Mouse (Mus musculus) intestine, embryonic 16.5 days (tissue): ENCODE results near the gene Rrp1b. TPM values are rescaled to one million over a fixed set of nuclear protein-coding genes. Genes with fewer than 3 reads are reported as not detected.
"Not testable (repeated sequence)": the region's sequence is repeated elsewhere in the genome, so short reads cannot be mapped to it uniquely, and the experiment has no call there.

Experiments
- ATAC-seq: fragments of 200-750 bp; cut with Nextera tagmentation; 2 replicates; pipeline ENCODE4 v1.8.0; 2017; ENCODE audit warnings: moderate TSS enrichment, moderate library complexity
- H3K27ac ChIP-seq: fragments of 300-500 bp; sonication (generic); 2 replicates; pipeline ENCODE4 v1.5.1; 2014; ENCODE audit warnings: mild to moderate bottlenecking, low read length
- H3K27me3 ChIP-seq: fragments of 300-500 bp; sonication (generic); replicated peaks from 2 replicates; pipeline ENCODE4 v1.6.1; 2014; ENCODE audit warnings: low read length, control low read depth, mixed read lengths; ENCODE audit not compliant: control insufficient read depth, insufficient read depth
- H3K36me3 ChIP-seq: fragments of 300-500 bp; sonication (generic); 2 replicates; pipeline ENCODE4 v1.6.1; 2014; ENCODE audit warnings: low read length, control low read depth; ENCODE audit not compliant: control insufficient read depth, insufficient read depth
- H3K4me1 ChIP-seq: fragments of 300-500 bp; sonication (generic); 2 replicates; pipeline ENCODE4 v1.6.1; 2014; ENCODE audit warnings: low read length, control low read depth, mixed read lengths; ENCODE audit not compliant: control insufficient read depth, insufficient read depth
- H3K4me2 ChIP-seq: fragments of 300-500 bp; sonication (generic); 2 replicates; pipeline ENCODE4 v1.6.1; 2014; ENCODE audit warnings: low read depth, low read length, control low read depth
- H3K4me3 ChIP-seq: fragments of 300-500 bp; sonication (generic); 2 replicates; pipeline ENCODE4 v1.5.1; 2014; ENCODE audit warnings: mild to moderate bottlenecking, low read length
- H3K9ac ChIP-seq: fragments of 300-500 bp; sonication (generic); 2 replicates; pipeline ENCODE4 v1.6.1; 2014; ENCODE audit warnings: low read depth, low read length
- H3K9me3 ChIP-seq: fragments of 300-500 bp; sonication (generic); 2 replicates; pipeline ENCODE4 v1.6.1; 2016; ENCODE audit warnings: low read length, control low read depth; ENCODE audit not compliant: control insufficient read depth
- WGBS: fragments of 180-500 bp; shearing (Covaris S2); extraction: QIAGEN DNeasy Blood & Tissue Kit; methylation state at CpG from one replicate; pipeline ENCODE4 v1.1.7; 2014; 5-methylcytosine and 5-hydroxymethylcytosine counted together
- polyA plus RNA-seq: library from polyadenylated mRNA; unstranded; fragments of >200 nt; fragmentation: Nextera tagmentation; extraction: Ambion mirVana; gene quantifications from 2 replicates; pipeline ENCODE4 v1.2.1, GENCODE M21; 2015

Rrp1b gene
- polyA plus RNA-seq, 1 experiment from 2014 or later: 49.5 TPM

DNA sequence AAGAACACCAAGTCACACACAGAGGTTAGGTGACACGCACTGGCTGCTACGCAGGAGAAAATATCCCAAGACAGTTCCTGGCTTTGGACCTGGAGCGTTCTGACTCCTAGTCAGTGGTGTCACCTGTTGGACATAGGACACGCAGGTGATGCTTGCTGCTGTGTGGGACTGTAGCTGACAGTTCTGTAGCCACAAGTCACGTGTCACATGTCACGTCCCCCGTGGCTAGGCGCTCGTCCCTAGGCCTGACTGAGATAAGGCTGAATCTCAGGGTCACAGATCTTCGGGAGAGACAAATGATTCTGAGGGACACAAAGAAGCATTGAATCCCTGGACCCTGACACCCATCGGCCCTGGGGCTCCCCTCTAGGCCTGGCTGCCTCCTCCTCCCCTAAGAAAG lies 32.5 kb downstream of the Rrp1b start:
- Histone ChIP-seq H3K9ac (no peak overlapping the region), H3K27ac (no peak overlapping the region), H3K27me3 (no peaks in the 10 kb centered on the region), H3K36me3 (no peaks in the 10 kb centered on the region), H3K4me2 (no peak overlapping the region), H3K4me3 (no peak overlapping the region), H3K9me3 (peaks cover 7% of the 10 kb centered on the region; the same call in 1 of the 2 replicates), H3K4me1 (no peaks in the 10 kb centered on the region)
- no peak for ATAC-seq
- 84% methylated on average over 11 of the region's 11 CpGs for WGBS

- Histone ChIP-seq H3K27me3 (no peaks in the 10 kb centered on the region), H3K9me3 (peaks cover 7% of the 10 kb centered on the region; the same call in 1 of the 2 replicates), H3K9ac (no peak overlapping the region), H3K27ac (no peak overlapping the region), H3K4me1 (no peaks in the 10 kb centered on the region), H3K4me3 (no peak overlapping the region), H3K4me2 (no peak overlapping the region), H3K36me3 (no peaks in the 10 kb centered on the region)
- 80% methylated on average over 2 of the region's 2 CpGs for WGBS
- no peak for ATAC-seq
These were observed 32.9 kb downstream of the Rrp1b start for GRCm38 (mm10) chr17:32068810-32069209.

DNA sequence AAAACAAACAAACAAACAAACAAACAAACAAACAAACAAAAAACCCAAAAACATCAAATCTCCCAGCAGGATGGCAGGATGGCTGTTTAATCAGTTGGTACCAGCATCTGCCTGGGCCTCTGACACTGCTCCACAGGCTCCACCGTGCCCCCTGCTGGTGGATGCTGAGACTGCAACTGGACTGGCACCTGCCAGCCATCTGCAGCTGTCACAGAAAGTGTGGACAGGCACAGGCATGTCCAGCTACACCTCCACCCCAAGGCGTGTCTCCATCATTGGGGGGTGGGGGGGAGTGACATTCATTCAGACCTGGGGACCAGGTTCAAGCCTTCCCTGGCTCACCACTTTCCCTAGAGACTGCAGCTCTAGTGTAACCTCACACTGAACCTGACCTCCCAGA lies 37.5 kb downstream of the Rrp1b start:
- 0% methylated on average over 2 of the region's 2 CpGs for WGBS
- no peak overlapping the region for H3K9ac ChIP-seq
- H3K36me3 ChIP-seq: no peaks in the 10 kb centered on the region
- no peaks in the 10 kb centered on the region for H3K4me1 ChIP-seq
- peak; percentile 63 for ATAC-seq
- no peak overlapping the region for H3K4me2 ChIP-seq
- peaks cover 7% of the 10 kb centered on the region; the same call in 1 of the 2 replicates for H3K9me3 ChIP-seq
- H3K27ac ChIP-seq: no peak overlapping the region
- H3K27me3 ChIP-seq: no peaks in the 10 kb centered on the region
- no peak overlapping the region for H3K4me3 ChIP-seq

DNA sequence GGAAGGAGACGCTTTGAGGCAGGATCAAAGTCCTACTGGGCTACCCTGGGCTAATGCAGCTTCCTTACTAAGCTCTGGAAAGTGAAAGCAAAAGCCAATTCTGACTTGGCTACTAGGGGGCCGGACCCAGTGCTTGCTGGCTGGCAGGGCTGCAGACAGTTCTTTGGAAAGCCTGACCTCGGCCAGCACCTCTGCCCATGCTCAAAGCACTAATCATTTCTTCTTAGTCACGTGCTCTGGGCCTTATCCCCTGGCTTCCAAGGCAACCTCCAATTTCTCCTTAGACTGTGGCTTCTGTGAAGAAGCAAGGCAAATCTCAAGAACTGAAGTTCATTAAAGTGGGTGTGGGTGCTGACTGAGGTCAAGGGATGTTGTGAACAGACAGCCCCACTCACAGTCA lies 38.8 kb downstream of the Rrp1b start:
- H3K9ac ChIP-seq: no peak overlapping the region
- peaks cover 7% of the 10 kb centered on the region; the same call in 1 of the 2 replicates for H3K9me3 ChIP-seq
- no peak for ATAC-seq
- no peak overlapping the region for H3K4me3 ChIP-seq
- no peaks in the 10 kb centered on the region for H3K4me1 ChIP-seq
- H3K36me3 ChIP-seq: no peaks in the 10 kb centered on the region
- 50% methylated on average over 4 of the region's 4 CpGs for WGBS
- H3K27me3 ChIP-seq: no peaks in the 10 kb centered on the region
- H3K4me2 ChIP-seq: no peak overlapping the region
- no peak overlapping the region for H3K27ac ChIP-seq

DNA sequence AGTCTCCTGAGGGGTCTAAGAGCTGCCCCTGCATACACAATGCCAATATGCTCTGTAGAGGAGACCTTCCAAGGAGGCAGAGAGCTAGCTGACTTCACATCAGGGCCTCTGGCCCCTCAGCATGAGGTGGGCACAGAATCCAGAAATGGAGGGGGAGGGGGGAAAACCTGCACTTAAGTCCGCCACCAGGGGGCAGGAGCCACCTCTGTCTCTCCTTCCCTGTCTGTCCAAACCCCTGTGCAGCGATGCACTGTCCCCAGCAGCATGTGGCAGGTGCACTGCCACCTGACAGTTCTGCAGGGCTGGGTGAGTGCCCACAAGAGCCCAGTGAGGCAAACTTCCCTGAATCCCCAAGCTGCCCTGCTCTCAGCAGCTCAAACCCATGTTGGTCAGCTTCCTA lies 39.3 kb downstream of the Rrp1b start:
- H3K27me3 ChIP-seq: no peaks in the 10 kb centered on the region
- WGBS: 0% methylated on average over 2 of the region's 2 CpGs
- no peak overlapping the region for H3K4me2 ChIP-seq
- H3K9me3 ChIP-seq: 0 out of 2 replicates have a peak, but pooled peaks cover 3% of the 10 kb centered on the region
- no peak for ATAC-seq
- no peak overlapping the region for H3K4me3 ChIP-seq
- no peak overlapping the region for H3K9ac ChIP-seq
- no peaks in the 10 kb centered on the region for H3K36me3 ChIP-seq
- H3K4me1 ChIP-seq: no peaks in the 10 kb centered on the region
- no peak overlapping the region for H3K27ac ChIP-seq

GRCm38 (mm10) chr17:32083351-32083750 lies 47.5 kb downstream of the Rrp1b start:
- H3K9me3 ChIP-seq: no peaks in the 10 kb centered on the region
- H3K36me3 ChIP-seq: no peaks in the 10 kb centered on the region
- H3K4me3 ChIP-seq: no peak overlapping the region
- ATAC-seq: no peak
- H3K4me2 ChIP-seq: no peak overlapping the region
- WGBS: 93% methylated on average over 2 of the region's 2 CpGs
- H3K27ac ChIP-seq: no peak overlapping the region
- H3K4me1 ChIP-seq: no peaks in the 10 kb centered on the region
- H3K27me3 ChIP-seq: no peaks in the 10 kb centered on the region
- H3K9ac ChIP-seq: no peak overlapping the region

- Histone ChIP-seq H3K27ac (no peak overlapping the region), H3K36me3 (no peaks in the 10 kb centered on the region), H3K9me3 (no peaks in the 10 kb centered on the region), H3K27me3 (no peaks in the 10 kb centered on the region), H3K4me3 (no peak overlapping the region), H3K4me1 (peaks cover 10% of the 10 kb centered on the region), H3K9ac (no peak overlapping the region), H3K4me2 (no peak overlapping the region)
- no peak for ATAC-seq
- WGBS: 96% methylated on average over 2 of the region's 2 CpGs
These were observed 51.2 kb downstream of the Rrp1b start for GRCm38 (mm10) chr17:32087069-32087468.

GRCm38 (mm10) chr17:32091032-32091363 lies 55.1 kb downstream of the Rrp1b start:
- Histone ChIP-seq H3K4me3 (peak overlapping the region; percentile 46), H3K27ac (peak overlapping the region; percentile 39; the same call in 1 of the 2 replicates), H3K9me3 (0 out of 2 replicates have a peak, but pooled peaks cover 6% of the 10 kb centered on the region), H3K36me3 (no peaks in the 10 kb centered on the region), H3K9ac (peak overlapping the region; percentile 61), H3K4me1 (peaks cover 10% of the 10 kb centered on the region), H3K27me3 (no peaks in the 10 kb centered on the region), H3K4me2 (peak overlapping the region; percentile 71)
- 26% methylated on average over 1 of the region's 1 CpGs for WGBS
- no peak for ATAC-seq

DNA sequence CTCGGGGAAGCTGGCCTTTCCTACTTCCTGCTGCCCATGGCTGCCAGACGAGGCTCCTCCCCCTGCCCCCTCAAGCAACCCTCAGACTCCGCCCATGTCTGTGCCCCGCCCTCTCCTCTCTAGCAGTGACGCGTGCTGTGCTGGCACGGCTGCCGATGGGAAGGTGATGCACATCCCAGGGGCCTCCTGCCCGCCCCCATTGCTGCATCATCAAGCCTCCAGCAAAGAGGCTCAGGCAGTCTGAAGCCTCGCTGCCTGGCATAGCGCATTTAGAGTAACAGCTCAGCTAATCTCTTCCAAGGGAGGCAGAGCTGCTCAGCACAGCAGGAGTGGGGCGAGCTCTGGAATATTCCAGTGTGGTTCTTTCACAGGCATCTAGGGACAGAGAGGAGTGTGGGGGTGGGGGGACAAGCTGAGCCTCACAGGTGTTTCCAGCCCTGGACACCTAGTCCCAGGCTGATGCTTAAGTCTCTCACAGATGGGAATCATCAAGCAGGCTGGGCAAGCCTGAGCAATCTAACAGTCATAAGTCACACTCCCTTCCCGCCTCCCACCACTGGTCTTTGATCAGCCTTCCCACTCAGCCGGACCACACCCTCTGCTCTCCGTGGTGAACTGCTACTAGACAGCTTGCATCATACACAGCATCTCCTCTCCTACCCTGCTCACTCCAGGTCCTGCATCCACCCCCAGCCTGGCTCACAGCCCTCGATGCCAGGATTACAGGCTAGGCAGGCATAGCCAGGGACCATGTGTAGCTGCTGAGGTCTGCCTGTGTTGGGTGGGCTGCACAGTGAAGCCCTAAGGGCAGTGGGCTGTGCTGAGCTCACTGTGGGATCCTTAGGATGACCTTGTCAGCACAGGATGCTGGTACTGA lies 55.7 kb downstream of the Rrp1b start:
- Histone ChIP-seq H3K4me2 (peak overlapping the region; percentile 71), H3K9ac (peak overlapping the region; percentile 61), H3K27ac (peak overlapping the region; percentile 39; the same call in 1 of the 2 replicates), H3K4me3 (peak overlapping the region; percentile 46)
- H3K4me1 ChIP-seq, H3K9me3 ChIP-seq, H3K36me3 ChIP-seq, H3K27me3 ChIP-seq: not testable (repeated sequence)
- WGBS: 5% methylated on average over 13 of the region's 16 CpGs
- ATAC-seq: peak; percentile 94
